Mouse (Mus musculus) WW6 (cell line): ENCODE results near the gene Cd55.
"Not testable (repeated sequence)": the region's sequence is repeated elsewhere in the genome, so short reads cannot be mapped to it uniquely, and the experiment has no call there.

Experiments
- DNase-seq: peaks from one replicate; pipeline ENCODE4 v3.0.0-alpha.2; 2013; ENCODE audit warnings: low read depth, low spot score

The Cd55 gene

DNA sequence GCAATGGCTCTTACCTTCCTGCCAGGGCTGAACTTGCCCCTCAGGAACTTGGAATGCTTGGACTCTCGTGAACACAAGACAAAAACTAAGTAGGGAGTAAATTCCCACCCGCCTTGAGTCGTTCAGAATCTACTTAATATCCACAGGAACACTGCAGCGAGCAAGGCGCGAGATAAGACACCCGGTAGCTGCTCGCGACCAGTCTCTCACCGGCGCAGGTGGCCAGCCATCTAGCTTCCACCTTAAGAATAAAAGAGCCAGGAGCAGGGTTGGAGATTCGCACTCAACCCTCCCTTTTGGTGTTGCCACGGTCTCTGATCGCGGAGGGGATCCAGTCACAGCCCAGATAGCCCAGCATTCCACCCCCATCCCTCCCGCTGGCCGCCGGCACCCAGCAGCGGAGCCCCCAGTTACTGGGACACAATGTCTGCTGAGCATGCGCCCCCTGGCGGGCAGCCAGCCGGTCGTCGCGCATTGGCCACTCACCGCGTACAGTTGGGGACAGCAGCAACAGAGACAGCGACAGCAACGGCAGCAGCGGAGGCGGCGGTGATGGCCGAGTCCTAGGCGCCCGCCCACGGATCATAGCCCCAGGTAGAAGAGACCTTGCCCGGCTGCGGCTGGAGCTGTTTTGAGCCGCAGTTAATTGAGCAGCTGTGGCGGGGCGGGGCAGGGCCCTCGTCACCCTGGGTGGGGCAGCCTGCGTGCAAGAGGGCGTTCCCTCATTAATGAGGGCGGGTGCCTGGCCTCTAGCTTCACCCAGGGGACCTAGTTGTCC, at the start of gene Cd55:
Gene Cd55 (minus strand): TSS at position 661 of the 778 bp plus-strand sequence.
- peak; percentile 61 for DNase-seq

DNA sequence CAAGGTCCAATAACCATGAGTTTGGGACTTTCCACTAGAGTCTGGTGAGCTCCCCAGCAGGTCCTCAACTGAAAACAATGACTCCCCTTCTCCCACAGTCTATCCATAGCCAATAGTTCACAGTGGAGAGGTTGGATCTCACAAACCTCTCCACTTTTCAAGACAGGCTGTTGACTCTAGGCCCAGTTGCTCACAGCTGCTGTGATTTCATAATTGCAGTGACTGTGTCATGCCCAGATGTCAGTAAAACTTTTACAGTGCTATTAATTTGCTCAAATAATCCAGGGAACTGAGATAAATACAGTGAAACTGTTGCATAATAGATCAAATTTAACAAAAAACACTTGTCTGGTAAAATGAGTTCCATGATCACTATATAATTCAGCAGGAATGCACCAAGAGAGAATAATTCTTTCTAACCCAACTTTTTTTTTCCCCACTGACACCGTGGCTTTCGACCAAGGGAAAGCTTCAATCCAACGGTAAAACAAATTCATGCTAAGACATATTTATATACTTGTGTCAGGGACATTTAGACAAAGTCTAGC, 49.4 kb upstream of the Cd55 start:
- no peak for DNase-seq

DNA sequence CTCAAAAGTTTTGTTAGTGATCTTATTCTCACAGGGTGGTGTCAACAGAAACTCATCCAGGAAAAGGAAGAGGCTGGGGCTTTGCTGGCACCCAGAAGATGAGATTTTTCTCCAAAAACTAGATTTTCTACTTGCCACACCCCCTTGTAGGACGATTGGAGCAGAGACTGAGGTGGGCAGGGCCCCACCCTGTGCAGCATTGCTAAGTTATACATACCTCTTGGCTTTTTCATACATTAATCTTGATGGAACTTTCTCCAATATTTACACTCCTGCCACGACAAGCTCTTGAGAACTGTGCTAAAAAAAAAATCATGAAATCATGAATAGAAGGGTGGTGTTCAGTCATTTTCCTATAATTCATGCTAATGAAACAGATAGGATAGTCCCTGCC, 46.4 kb upstream of the Cd55 start:
- DNase-seq: no peak

DNA sequence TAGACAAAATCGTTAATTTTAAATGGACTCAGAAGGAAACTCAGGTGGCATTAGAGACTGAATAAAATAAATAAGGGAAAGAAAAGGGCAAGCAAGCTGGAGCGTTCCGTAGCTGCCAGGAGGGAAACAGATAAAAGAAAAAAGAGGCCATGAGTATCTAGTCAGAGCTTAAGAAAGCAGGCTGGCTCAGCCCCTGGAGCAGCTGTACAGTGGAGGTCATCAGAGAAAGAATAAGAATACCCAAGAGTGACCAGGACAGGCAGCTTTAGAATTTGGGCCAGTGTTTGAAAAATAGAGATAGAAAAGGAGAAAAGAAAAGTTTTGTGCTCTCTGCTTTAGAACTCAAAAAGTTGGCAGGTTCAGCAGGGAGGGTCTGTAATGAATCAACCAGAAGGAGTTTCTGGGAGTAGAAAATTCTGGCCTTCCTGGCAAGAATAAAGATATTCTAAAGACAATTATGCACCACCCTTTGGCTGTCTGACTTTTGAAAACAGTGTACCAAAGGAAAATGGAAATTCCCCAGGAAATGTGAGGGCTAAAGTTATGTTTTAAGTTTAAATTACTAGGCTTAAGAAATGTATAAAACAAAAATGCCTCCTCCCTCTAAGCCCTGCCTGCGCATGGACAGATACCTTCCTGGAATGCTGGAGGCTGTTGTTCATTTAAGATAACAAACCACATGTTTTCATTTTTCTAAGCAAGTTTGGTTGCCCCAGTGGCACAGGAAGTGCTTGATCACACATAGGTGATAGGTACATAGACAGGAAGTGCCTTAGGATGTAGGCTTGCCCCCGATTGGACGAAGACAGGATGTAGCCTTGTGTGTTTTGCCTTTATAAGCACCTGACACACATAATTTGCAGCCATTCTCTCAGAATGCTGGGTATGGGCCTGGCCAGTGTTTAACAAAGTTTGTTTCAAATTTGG, 45.7 kb upstream of the Cd55 start:
- no peak for DNase-seq

DNA sequence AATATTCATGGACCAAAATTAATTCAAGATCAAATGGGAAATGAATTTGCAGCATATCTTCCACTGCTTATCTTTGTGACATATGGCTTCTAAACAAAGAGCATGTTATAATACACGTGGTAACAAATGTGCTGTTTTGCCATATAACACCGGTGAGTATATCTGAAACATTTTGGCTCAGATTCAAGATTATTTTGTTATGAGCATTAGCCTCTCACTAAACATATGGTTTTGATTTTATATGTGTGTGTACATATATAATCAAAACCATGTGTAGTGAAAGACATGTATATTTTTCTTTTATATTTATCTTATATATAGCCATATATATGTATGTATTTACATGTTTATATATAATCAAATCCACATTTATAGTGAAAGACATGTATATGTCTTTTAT, 44.9 kb upstream of the Cd55 start:
- no peak for DNase-seq

DNA sequence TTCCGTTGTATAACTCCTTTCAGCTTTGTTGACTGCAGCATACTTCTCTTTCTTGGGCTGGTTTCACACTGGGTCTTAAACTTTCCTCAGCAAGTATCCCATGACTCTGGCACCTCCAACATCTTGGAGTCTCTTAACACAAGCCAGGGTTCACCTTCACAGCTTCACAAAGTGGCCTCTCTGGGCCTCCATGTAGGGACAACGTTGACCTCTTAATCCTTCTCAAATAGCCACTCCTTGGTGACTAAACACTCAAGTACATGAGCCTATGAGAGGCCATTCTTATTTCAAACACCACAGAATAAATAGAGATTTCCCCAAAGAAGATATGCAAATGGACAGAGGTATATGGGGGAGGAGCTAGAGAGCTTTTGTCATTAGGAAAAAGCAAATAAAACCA, 37.4 kb upstream of the Cd55 start:
- DNase-seq: no peak

DNA sequence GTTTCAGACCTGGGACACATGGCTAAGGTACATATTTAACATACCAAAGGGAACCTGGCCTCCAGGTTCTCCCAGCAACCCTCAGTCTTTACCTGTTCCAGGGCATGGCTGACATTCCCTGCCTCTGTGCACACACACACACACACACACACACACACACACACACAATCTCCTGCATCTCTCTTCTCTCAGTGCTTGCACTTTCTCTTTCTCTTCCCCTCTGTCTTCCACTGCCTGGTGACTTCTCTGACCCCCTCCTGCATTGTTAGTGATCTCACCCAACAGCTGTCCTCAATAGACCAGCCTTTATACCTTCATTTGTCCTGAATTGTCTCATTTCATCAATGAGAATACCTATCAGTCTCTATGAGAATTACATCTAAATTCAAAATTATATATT, 35.8 kb upstream of the Cd55 start:
- no peak for DNase-seq

DNA sequence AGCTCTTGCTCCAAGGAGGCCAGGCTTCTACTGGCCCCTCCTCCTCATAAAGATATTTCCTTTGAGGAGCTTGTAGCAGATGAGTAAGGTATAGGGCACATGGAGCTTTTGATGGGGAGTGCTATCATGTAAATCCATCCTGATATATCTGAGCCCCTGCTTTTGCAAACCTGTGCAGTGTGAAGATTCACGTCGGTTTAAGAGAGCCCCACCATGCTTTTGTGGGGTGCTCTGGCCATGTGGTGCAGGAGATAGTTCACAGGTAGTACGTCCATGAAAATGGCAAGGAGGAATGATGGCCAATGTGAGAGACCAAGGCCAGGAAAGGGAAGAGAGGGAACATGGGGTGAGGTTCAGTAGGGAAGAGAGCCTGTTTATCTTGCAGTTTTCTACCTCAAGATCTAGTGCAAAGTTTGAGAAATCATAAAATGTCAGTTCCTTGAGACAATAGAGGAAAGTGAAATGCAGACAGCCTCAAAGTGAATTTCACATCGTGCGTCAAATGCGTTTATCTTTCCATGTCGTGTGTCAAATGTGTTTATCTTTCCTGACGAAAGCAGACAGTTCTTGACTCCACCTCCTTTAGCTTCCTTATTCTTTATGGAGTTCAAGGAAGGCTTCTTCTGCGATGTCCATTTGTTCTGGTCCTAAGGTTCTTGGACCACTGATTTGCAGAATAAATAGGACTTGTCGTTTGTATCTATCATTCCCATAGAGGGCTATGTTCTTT, 24.4 kb upstream of the Cd55 start:
- no peak for DNase-seq

DNA sequence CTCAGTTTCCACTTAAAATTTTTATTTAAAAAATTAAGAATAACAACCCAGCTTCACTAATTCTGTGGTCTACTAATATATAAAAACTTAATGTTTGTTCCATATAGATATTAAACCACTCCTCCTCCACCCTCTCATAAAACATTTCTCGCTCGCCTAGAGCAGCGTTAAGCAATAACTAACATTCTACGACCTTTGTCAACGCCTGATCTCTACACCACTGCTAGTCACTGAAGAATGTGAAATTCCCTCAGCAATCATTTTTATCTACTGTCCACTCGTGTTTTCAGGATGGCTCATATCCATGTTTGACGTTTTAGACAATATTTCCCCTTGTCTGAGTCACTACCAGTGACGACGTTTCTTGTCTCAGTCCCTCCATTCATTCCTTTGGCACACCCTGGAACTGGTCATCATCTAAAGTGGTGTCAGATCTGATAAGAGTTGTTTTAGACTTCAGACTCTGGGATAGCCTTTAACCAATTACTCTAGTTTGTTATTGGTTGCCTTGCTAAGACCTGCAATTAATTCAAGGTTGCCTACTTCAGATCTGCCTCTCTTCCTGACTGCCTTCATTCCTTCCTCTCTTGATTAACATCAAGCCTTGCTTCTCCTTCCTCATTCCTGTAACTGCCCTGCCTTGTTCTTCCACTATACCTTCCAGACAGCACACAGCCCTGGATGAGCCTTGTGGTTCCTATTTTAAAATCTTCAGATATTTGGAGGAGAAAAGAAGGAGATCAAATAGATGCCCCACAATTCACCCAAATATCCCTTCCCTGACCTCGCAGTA, 23.5 kb upstream of the Cd55 start:
- DNase-seq: no peak

DNA sequence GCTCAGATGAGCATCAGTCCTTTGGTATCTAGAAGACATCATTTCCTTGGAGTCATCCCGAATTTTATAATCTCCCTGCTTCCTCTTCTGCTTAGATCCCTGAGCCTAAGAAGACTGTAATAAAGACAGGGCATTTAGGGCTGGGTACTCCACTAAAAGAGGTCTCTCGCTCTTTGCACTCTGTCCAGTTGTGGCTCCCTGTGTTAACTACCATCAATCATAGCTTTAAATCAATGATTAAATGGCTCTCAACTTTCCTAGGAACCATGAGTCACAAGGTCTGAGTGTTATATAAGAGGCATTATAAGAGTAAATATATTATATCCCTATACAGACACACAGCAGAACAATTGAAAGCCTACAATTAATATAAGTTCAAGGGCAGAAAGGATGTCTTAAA, 22.8 kb upstream of the Cd55 start:
- no peak for DNase-seq

DNA sequence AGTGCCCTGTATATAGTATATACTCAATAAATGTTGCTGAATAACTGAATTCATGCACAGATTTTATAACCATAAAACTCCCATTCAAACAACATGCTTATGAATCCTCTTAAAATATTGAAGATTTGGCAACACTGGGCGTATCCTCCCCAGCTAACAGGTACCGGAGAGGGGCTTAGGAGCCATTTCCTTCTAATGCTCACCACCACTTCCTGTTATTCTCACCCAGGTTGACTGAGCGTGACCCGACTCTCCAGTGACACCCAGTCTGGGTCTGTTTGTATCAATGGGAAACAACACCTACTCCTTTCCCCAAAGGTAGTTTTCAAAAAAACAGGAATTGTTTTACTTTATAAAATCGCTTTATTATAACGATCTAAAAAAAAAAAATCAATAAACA, 12.4 kb upstream of the Cd55 start:
- no peak for DNase-seq

DNA sequence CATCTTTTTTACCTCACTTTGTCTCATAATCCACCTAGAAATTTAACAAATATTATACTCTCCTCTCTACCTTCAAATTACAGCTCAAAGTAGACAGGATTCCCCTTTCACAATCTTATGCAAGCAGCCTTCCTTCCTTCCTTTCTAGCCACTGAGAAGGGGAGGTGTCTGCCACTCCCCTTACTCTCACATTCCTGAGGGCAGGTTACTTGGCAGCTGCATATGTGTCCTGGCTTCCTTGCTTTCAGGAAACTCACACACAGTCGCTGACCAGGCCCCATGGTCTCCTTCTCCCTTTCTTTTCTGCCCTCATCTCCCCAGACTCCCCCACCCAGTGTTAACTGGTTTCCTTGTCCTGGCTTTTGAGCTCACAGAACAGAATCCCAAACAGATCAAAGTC, 11.7 kb upstream of the Cd55 start:
- no peak for DNase-seq

DNA sequence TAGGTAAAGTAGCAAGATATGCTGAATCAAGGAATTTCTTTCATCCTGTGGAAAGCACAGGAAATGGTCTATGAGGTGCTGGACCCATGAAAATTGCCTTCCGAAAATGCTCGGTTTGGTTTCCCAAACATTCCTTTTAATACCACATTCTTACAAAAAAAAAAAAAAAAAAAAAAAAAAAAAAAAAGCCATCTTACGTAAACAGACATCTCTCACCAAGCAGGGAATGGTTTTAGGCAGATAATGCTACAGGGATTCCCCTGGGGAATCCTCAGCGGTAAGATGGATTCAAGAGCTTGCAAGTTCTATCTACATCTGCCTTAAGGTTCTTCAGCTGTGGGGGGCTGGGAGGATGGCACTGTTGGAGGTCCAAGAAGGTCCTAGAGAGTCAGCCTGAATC, 7.5 kb upstream of the Cd55 start:
- no peak for DNase-seq

DNA sequence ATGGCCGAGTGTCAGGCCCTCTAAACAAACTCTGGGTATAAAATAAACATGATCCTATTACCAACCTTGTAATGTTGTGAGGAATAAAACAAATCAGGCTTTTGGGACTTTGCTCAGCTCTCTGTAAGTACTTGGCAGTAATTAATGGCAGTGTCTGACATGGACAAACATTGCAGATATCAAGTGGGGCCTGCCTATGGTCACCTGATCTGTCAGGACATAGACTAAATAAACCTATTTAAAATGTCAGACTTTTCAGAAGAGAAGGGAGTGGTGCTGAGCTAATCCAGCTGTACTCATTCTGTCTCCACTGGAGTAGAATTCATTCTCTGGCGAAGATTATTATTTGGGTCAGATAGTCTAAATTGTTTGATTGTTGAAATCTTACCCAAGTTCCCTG, 4.9 kb upstream of the Cd55 start:
- DNase-seq: no peak

DNA sequence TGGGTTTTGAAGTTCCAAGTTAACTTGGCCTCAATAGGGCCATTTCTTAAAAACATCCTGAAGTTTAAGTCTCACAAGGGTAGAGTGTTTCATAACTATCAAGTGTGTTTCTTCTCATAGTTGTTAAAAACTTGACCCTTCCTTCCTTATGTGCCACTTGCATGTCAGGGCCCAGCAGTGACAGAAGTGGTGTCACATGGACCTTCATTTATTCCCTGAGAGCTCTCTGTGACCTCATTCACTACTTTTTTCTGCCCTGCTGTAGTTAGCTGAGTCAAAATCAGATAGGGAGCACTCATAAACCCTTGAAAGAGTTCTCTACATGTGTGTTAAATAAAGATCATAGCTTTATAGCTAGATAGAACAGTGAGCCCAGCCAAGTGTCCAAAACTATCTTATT, 1.6 kb upstream of the Cd55 start:
- no peak for DNase-seq

DNA sequence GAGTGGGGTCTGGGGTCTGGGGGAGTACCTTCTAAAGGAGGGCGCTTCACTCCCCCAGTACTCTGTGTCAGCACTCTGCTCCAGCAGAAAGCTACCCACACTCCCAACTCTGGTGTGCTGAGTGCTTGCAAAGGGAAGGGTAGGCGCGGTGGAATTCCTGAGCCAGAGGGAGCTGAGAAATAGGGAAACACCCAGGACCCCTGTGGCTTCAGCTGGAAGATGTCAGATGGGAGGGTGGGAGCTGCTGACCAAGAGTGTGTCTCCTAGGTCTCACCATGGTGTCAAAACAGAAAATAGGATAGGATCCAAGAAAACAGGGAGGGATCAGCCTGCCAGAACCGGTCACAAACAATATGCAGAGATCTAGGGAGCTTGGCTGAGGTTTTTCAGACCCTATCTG, 323 bp upstream of the Cd55 start:
- peak; percentile 62 for DNase-seq

DNA sequence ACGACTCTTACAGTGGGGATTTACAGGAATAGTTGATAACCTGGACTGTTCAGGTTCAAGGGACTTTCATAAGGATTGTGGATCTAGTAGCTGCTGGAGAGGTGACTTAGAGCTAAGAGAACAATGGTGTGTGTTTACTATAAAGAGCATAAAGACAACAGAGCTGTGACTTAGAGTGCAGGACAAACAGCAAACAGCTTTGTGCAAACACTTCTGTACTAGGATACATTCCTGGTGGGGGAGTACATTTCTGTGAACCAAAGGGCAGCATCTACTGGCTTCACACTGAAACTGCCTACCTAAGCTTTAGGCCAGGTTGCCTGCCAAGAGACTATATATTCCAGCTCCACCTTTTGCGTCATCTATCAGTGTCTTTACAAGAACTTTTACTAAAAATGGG, 7.4 kb downstream of the Cd55 start:
- DNase-seq: no peak

DNA sequence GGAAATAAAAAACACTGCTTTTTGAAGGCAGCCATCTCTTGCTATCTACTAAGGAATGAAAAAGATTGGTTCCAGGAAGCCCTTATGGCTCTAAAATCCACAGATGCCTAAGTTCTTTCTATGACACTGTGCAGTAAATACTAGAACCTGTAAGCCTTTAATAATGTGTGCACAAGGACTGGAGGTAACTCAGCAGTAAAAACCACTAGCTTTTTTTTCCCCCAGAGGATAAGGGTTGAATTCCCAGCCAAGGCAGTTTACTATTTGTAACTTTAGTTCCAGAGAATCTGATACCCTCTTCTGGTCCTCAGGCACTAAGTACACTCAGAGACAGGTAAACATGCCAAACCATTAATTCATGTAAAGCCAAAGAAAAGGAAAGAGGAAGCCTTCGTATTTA, 19.6 kb downstream of the Cd55 start:
- DNase-seq: not testable (repeated sequence)

DNA sequence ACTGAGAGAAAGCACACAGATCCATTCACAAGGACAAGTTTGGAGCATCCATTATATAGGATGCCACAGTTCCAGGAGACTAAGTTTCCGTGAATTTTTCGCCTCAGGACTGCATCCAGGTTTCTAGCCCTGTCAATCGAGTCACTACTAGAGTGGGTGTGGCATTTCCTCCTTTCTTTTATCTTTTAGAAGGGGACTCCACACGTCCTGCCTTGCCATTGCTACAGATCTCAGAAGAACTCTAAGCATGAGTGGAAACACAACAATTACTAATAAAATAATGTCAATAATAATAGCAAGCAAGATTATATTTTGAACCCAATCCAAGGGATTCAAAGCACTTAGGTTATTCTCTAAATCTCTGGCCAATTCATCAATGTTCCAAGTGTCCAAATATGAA, 31.6 kb downstream of the Cd55 start:
- DNase-seq: no peak

DNA sequence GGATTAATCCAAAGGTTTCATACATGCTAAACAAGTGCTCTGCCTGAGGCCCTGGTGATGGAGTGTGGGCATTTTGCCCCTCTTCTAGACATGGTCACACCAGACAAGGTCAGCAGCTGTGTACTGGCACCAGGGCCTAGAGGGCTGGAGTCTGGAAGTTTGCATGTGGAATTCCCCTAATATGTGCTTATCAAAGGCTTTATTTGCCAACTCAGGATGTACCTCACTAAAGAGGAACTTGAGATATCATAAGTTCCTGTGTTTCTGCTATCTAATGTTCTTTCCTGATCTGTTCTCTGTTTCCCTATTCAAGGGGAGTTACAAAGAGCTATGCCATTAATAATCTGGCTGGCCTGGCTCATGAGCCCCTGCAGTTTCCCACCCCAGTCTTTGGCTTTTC, 33.9 kb downstream of the Cd55 start:
- not testable (repeated sequence) for DNase-seq

DNA sequence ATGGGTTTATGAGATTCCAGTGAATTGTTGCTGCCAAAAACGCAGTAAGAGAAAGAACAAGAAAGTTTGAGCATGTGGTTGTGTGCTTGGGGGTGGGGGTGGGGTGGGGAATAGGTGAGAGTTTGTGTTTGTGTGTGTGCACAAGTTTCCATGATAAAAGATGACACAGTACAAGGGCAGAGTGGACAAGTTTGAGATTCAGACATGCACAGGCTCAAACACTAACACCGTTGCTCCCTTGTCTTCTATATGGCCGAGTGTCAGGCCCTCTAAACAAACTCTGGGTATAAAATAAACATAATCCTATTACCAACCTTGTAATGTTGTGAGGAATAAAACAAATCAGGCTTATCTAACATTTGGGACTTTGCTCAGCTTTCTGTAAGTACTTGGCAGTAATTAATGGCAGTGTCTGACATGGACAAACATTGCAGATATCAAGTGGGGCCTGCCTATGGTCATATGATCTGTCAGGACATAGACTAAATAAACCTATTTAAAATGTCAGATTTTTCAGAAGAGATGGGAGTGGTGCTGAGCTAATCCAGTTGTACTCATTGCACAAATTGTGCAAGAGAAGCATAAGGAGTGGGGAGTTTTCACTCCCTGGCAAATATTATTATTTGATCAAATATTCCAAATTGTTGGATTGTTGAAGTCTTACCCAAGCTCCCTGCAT, 35.2 kb downstream of the Cd55 start:
- not testable (repeated sequence) for DNase-seq
